Comparison of ENCODE assay signal across 21 mouse cellular contexts in the genomic region with DNA sequence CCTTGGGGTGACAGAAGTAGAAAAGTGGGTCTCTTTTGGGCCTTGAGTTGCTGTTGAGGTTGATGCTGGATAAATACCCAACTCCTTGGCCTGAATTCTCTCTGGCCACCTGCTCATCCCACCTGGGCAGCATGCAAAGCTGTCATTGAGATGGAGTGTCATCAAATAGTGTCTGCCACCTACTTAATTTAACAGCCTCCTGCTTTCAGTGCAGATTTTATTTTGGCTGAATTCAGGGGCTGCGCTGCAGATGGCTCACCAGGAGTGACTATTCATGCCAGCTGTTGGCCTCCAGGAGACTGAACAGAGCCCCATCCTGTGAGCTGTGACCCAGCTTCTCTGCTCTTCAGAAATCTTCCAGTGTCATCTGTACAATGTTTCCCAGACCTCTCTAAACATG.
DNase-seq lines count a peak whose midpoint lies in the region; ATAC-seq lines count a peak whose summit lies in the region.
"Had no signal": no experiment of that assay in that cellular context is flagged by ENCODE, and none has a peak within 500 bp of the region (broad histone marks: within the 10 kb centered on the region; RNA-seq: fewer than 3 reads in every experiment).

No protein-coding gene starts in this region.

- no peaks in the 10 kb centered on the region for H3K4me1 ChIP-seq in hindbrain, embryonic 14.5 days (replicated peaks; ENCODE audit: control insufficient read depth, insufficient read depth, low read length)
- H3K4me1 ChIP-seq: embryonic facial prominence, embryonic 13.5 days; forebrain, embryonic 12.5 days; heart, embryonic 13.5 days; hindbrain, embryonic 12.5 days had no signal

- no peak for ATAC-seq in hindbrain, embryonic 14.5 days (ENCODE audit: low FRiP score)
- ATAC-seq: forebrain, postnatal 0 days; hindbrain, postnatal 0 days; Patski had no signal

- DNase-seq in brain, adult 2 months (ENCODE audit: low read depth, low spot score): peak; percentile 81
- peak; percentile 43 for DNase-seq in cerebellum, adult 11 months
- peak; percentile 46 for DNase-seq in cerebellum, adult 8-10 months
- peak; percentile 10 to 33 for DNase-seq in cerebellum, postnatal 14 days
- DNase-seq in heart, adult 8-10 months (ENCODE audit: low spot score): no peak
- DNase-seq in embryo, embryonic 10 days (ENCODE audit: low spot score): no peak
- no peak for DNase-seq in hindbrain, embryonic 14.5 days (ENCODE audit: low spot score)
- DNase-seq: adrenal gland, adult 2 months; adrenal gland, postnatal 25 days; forebrain, postnatal 0 days; gastrocnemius, postnatal 14 days; heart, postnatal 4 days; kidney, adult 11 months; kidney, adult 9 months had no signal

- 89% methylated on average over 1 of the region's 1 CpGs for WGBS in hindbrain, embryonic 14.5 days

- no peak overlapping the region for H3K27ac ChIP-seq in hindbrain, embryonic 14.5 days
- H3K27ac ChIP-seq: embryonic facial prominence, embryonic 13.5 days; forebrain, embryonic 12.5 days; heart, embryonic 13.5 days; hindbrain, embryonic 12.5 days; hindbrain, postnatal 0 days had no signal

- H3K36me3 ChIP-seq in hindbrain, embryonic 14.5 days (replicated peaks; ENCODE audit: control insufficient read depth, insufficient read depth): no peaks in the 10 kb centered on the region
- H3K36me3 ChIP-seq: embryonic facial prominence, embryonic 13.5 days; forebrain, embryonic 12.5 days; heart, embryonic 13.5 days; hindbrain, embryonic 12.5 days had no signal

- H3K4me3 ChIP-seq in hindbrain, embryonic 14.5 days (replicated peaks; ENCODE audit: low read length): no peak overlapping the region
- H3K4me3 ChIP-seq: embryonic facial prominence, embryonic 13.5 days; forebrain, embryonic 12.5 days; heart, embryonic 13.5 days; hindbrain, embryonic 12.5 days had no signal

- no peak overlapping the region for H3K4me2 ChIP-seq in hindbrain, embryonic 14.5 days (replicated peaks)
- H3K4me2 ChIP-seq: embryonic facial prominence, embryonic 13.5 days; forebrain, embryonic 12.5 days; heart, embryonic 13.5 days; hindbrain, embryonic 12.5 days had no signal

- H3K9me3 ChIP-seq in hindbrain, embryonic 14.5 days (ENCODE audit: control insufficient read depth, low read length): no peaks in the 10 kb centered on the region
- H3K9me3 ChIP-seq: embryonic facial prominence, embryonic 13.5 days; forebrain, embryonic 12.5 days; heart, embryonic 13.5 days; hindbrain, embryonic 12.5 days had no signal

- no peaks in the 10 kb centered on the region for H3K27me3 ChIP-seq in hindbrain, embryonic 14.5 days (ENCODE audit: control insufficient read depth, insufficient read depth, low read length)
- H3K27me3 ChIP-seq: CH12.LX; embryonic facial prominence, embryonic 13.5 days; forebrain, embryonic 12.5 days; heart, embryonic 13.5 days; hindbrain, embryonic 12.5 days; Patski had no signal

- no peak overlapping the region for H3K9ac ChIP-seq in hindbrain, embryonic 14.5 days
- H3K9ac ChIP-seq: embryonic facial prominence, embryonic 13.5 days; forebrain, embryonic 12.5 days; forebrain, postnatal 0 days; heart, embryonic 13.5 days; hindbrain, embryonic 12.5 days had no signal

Comparison
In these comparisons a context has a peak if more than half of its experiments do, and no peak if none do; other contexts are left out.
1. DNase-seq: peak in brain, adult 2 months (single experiment), cerebellum, adult 11 months (single experiment), cerebellum, adult 8-10 months (single experiment) and cerebellum, postnatal 14 days (2 of 2); none in heart, adult 8-10 months (single experiment), embryo, embryonic 10 days (single experiment) and hindbrain, embryonic 14.5 days (single experiment).